Mouse (Mus musculus): ENCODE data around the gene Ap2s1. TPM values are rescaled to one million over a fixed set of nuclear protein-coding genes. Genes with fewer than 3 reads are reported as not detected.
A peak's percentile ranks its signal among the peaks of the same experiment; 100 is the strongest.
"Not testable (repeated sequence)": the region's sequence is repeated elsewhere in the genome, so short reads cannot be mapped to it uniquely, and the experiment has no call there.

Ap2s1 gene
- polyA plus RNA-seq, 1 experiment from 2014 or later = 287 TPM

DNA sequence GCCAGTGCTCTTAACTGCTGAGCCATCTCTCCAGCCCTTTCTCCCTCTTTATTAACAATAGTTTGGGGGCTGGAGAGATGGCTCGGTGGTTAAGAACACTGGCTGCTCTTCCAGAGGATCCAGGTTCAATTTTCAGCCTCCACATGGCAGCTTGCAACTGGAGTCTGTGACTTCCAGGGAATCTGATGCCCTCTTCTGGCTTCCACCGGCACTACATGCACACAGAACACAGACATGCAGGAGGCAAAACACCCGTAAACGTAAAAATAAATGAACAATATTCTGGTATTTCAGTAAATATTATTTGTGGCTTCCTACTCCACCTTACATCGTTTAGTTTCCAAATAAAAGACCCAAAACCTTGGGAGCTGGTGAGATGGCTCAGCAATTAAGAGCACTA, 27.6 kb upstream of the Ap2s1 start:
- TF ChIP-seq CTCF (IDR thresholded peaks at IDR 0.05; ENCODE audit: low read depth) = peak; percentile 51

DNA sequence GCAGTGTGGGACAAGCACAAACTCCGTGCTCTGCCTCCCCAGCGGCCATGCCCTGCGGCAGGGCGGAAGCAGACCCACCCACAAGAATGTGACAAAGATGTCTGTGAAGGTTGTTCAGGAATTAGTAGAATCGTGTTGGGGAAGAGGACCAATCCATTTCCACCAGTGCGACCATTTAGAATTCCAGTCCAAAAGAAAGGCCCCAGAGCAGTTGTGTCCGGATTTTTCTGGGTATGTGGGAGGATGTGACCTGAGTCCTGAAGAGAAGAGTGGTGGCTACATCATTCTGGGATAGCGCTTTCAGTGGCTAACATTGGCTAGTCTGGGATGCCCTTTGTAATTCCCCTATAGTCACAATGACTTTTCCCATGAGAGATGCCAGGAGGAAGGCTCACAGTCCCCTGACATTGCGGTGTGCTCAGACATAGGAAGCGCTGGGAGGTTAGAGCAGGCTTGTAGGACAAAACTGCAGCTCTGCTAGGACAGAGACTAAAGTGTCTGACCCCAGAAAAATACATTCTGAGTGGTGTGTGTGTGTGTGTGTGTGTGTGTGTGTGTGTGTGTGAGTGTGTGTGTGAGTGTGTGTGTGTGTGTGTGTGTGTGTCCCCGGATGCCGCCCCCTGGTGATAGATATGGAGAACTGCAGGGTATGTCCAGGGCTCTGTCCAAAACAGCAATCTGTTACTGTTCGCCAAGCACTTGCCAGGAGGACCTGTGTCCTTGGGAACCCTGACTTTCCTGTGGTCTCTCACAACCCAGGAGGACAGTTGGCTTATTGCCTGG, 25.4 kb upstream of the Ap2s1 start:
- H3K4me3 ChIP-seq (ENCODE audit: low read depth, low read length) = no peak overlapping the region
- ATAC-seq (ENCODE audit: insufficient read depth) = no peak
- no peaks in the 10 kb centered on the region for H3K4me1 ChIP-seq (ENCODE audit: insufficient read depth)
- peak; percentile 46 for TF ChIP-seq CTCF (IDR thresholded peaks at IDR 0.05; ENCODE audit: low read depth)
- no peak for DNase-seq
- 64% methylated on average over 13 of the region's 13 CpGs for WGBS
- H3K36me3 ChIP-seq (ENCODE audit: insufficient read depth) = no peaks in the 10 kb centered on the region
- H3K27me3 ChIP-seq (ENCODE audit: insufficient read depth, low read length) = no peaks in the 10 kb centered on the region
- no peaks in the 10 kb centered on the region for H3K9me3 ChIP-seq (ENCODE audit: low read depth, low read length)
- H3K4me2 ChIP-seq = no peak overlapping the region
- H3K27ac ChIP-seq (ENCODE audit: low read depth) = no peak overlapping the region
- no peak overlapping the region for H3K9ac ChIP-seq

More for the DNA sequence above, 27.6 kb upstream of the Ap2s1 start:
- Histone ChIP-seq H3K27ac (ENCODE audit: low read depth) (no peak overlapping the region), H3K4me2 (no peak overlapping the region), H3K36me3 (ENCODE audit: insufficient read depth) (no peaks in the 10 kb centered on the region), H3K9ac (no peak overlapping the region), H3K9me3 (ENCODE audit: low read depth, low read length) (no peaks in the 10 kb centered on the region), H3K4me3 (ENCODE audit: low read depth, low read length) (no peak overlapping the region), H3K27me3 (ENCODE audit: insufficient read depth, low read length) (no peaks in the 10 kb centered on the region), H3K4me1 (ENCODE audit: insufficient read depth) (peaks cover 6% of the 10 kb centered on the region; the same call in 1 of the 2 replicates)
- ATAC-seq (ENCODE audit: insufficient read depth) = no peak
- WGBS = 78% methylated on average over 5 of the region's 5 CpGs
- DNase-seq = peak; percentile 45

DNA sequence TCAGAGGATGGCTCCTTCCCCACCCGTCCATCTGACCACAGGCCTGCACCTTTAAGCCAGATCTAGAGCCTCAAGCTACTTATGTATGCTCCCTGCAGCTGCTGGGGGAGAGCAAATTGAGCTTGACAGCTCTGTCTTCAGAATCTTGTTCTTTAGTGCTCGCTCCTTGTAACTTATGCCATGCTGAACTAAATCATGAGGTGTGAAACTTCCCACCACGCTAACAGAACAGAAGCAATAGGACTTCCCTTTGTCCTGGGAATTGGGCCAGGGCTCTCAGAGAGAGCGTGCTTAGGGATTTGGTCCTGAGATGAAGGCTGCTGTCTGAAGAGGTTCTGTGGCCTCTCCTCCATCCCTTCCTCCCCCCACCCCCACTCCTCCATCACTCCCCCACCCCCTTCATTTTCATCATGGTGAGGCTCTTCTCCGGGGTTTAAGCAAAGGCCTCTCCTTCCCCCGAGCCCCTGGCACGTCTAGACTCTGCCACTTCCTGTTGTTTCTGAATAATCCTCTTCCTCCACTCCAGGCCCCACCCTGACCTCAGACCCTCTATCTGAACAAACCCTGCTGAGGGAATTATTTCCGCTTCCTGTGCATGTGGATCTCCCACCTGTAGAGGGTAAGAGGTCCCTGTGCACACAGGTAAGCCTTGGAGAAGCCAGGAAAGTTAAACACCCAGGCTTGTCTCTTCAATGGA, 21.6 kb upstream of the Ap2s1 start:
- H3K36me3 ChIP-seq (ENCODE audit: insufficient read depth); H3K4me2 ChIP-seq; H3K27ac ChIP-seq (ENCODE audit: low read depth); H3K9me3 ChIP-seq (ENCODE audit: low read depth, low read length); H3K27me3 ChIP-seq (ENCODE audit: insufficient read depth, low read length); H3K9ac ChIP-seq; H3K4me1 ChIP-seq (ENCODE audit: insufficient read depth); ATAC-seq (ENCODE audit: insufficient read depth); H3K4me3 ChIP-seq (ENCODE audit: low read depth, low read length): not testable (repeated sequence)
- 25% methylated on average over 8 of the region's 8 CpGs for WGBS
- DNase-seq = peak; percentile 51

DNA sequence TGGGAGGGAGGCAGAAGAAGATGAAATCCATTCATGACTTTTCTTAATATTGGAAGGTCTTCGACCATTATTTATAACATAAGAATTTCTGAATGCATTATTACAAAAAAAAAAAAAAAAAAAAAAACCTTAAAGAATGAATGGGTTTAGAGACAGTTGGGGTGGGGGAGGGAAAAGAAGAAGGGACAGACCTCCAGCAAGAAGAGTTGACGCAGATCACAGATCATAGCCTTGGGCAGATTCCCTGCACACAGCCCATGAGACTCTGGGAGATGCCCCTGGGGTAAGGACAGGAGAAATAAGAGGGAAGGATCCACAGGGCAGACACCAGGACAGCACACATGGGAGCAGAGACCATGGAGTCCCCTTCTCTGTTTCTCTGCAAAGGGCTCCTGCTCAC, 16.6 kb upstream of the Ap2s1 start, which contains the start of gene Ceacam9:
TSS of gene Ceacam9 (plus strand) at position 301 of the 400 bp plus-strand sequence.
- Histone ChIP-seq H3K27me3 (ENCODE audit: insufficient read depth, low read length) (no peaks in the 10 kb centered on the region), H3K4me1 (ENCODE audit: insufficient read depth) (no peaks in the 10 kb centered on the region), H3K9me3 (ENCODE audit: low read depth, low read length) (no peaks in the 10 kb centered on the region), H3K4me3 (ENCODE audit: low read depth, low read length) (no peak within 1 kb of the TSS), H3K9ac (no peak within 1 kb of the TSS), H3K27ac (ENCODE audit: low read depth) (no peak within 1 kb of the TSS), H3K4me2 (no peak within 1 kb of the TSS), H3K36me3 (ENCODE audit: insufficient read depth) (no peaks in the 10 kb centered on the region)
- 78% methylated on average over 2 of the region's 2 CpGs for WGBS
- DNase-seq = no peak
- no peak for ATAC-seq (ENCODE audit: insufficient read depth)
- TF ChIP-seq CTCF (IDR thresholded peaks at IDR 0.05; ENCODE audit: low read depth) = no peak

DNA sequence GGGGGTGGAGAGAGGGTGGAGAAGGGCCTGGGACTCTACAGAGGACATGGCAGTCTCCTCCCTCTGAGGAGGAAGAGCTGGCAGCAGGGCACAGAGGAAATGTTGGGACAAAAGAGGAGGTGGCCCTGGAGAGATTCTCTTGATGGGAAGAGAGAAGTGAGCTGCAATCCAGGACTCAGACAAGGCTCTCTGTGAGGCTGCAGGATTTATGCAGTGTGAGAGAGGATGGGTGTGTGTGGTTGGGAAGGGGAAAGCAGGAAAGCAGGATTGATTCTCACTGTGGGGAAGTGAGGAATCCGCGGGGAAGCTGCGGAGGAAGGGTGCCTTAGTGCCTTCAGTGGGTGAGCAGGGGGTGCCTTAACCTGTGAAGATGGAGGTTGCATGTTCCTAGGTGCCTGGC, 15.7 kb upstream of the Ap2s1 start:
- not testable (repeated sequence) for ATAC-seq (ENCODE audit: insufficient read depth); H3K4me3 ChIP-seq (ENCODE audit: low read depth, low read length); H3K9ac ChIP-seq; H3K4me2 ChIP-seq; H3K36me3 ChIP-seq (ENCODE audit: insufficient read depth); DNase-seq; H3K4me1 ChIP-seq (ENCODE audit: insufficient read depth); H3K27ac ChIP-seq (ENCODE audit: low read depth); H3K9me3 ChIP-seq (ENCODE audit: low read depth, low read length); H3K27me3 ChIP-seq (ENCODE audit: insufficient read depth, low read length)
- WGBS = 42% methylated on average over 3 of the region's 3 CpGs

DNA sequence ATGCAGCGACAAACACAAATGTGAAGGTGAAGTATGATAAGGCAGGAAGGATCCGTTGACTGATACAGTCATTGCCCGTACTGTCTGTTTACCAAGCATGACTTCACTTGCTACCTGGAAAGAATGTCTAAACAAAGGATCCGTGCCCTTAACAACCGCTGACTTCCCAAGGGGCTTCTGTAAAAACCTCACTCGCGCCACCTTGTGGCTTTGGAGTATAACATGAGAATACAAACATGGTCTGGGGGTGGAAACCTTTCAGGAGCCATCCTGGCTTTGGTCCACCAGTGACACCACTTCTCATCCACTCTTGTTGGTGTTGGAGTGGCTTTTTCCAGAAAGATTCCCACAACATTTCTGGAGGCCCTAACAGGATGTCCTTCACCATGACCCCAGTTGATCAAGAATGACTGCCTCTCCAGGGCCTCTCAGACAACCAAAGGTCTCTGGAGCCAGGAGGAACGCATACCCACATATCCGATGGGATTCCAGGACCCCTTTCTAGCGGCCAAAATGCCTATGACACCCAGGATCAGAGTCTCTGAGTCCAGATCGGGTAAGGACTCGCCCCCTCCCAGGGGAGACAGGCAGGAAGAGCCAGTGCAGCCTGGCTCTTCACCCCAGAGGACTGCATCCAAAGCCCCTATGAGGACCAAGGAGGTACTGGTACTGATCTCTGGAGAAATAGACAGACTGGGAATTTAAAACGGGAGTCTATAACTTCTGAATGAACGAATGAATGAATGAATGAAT, 9.4 kb upstream of the Ap2s1 start:
- H3K36me3 ChIP-seq (ENCODE audit: insufficient read depth) = no peaks in the 10 kb centered on the region
- DNase-seq (peak; percentile 93), ATAC-seq (ENCODE audit: insufficient read depth) (peak; percentile 42)
- WGBS = 21% methylated on average over 14 of the region's 14 CpGs
- peak; percentile 78 for TF ChIP-seq CTCF (IDR thresholded peaks at IDR 0.05; ENCODE audit: low read depth)
- H3K27ac ChIP-seq (ENCODE audit: low read depth) = no peak overlapping the region
- no peaks in the 10 kb centered on the region for H3K4me1 ChIP-seq (ENCODE audit: insufficient read depth)
- H3K9ac ChIP-seq = no peak overlapping the region
- no peaks in the 10 kb centered on the region for H3K27me3 ChIP-seq (ENCODE audit: insufficient read depth, low read length)
- H3K4me2 ChIP-seq = peak overlapping the region; percentile 24; the same call in 1 of the 2 replicates
- no peak overlapping the region for H3K4me3 ChIP-seq (ENCODE audit: low read depth, low read length)
- no peaks in the 10 kb centered on the region for H3K9me3 ChIP-seq (ENCODE audit: low read depth, low read length)

DNA sequence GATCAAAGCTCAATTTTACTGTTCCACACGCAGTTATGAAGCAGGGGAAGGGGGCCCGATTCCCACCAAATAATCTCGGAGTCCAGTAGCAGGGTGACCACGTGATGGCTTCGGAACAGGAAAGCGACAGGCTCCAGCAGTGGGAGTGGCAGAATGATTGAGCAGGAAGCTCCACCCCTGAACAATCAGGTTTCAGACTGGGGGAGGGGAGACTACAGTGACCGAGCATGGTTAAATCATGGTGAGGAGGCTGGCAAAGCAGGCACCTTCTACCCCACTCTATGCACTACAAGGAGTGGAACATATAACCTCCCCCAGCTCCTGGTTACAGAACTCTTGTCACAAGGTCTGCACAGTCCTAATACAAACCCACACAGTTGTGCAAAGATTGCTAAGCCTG, 8.6 kb upstream of the Ap2s1 start:
- not testable (repeated sequence) for H3K9me3 ChIP-seq (ENCODE audit: low read depth, low read length); H3K4me1 ChIP-seq (ENCODE audit: insufficient read depth); H3K9ac ChIP-seq; H3K27me3 ChIP-seq (ENCODE audit: insufficient read depth, low read length); H3K4me3 ChIP-seq (ENCODE audit: low read depth, low read length); H3K36me3 ChIP-seq (ENCODE audit: insufficient read depth); H3K27ac ChIP-seq (ENCODE audit: low read depth)
- peak overlapping the region; percentile 13; the same call in 1 of the 2 replicates for H3K4me2 ChIP-seq
- 0 out of 2 replicates have a peak, but pooled peaks have one; percentile 22 for ATAC-seq (ENCODE audit: insufficient read depth)
- WGBS = 1% methylated on average over 7 of the region's 7 CpGs
- peak; percentile 71 for DNase-seq
